Mouse (Mus musculus): ENCODE data around the gene Gpbar1. TPM values are rescaled to one million over a fixed set of nuclear protein-coding genes. Genes with fewer than 3 reads are reported as not detected.

Gpbar1 gene
- polyA plus RNA-seq, 1 experiment, result not detected

- Histone ChIP-seq H3K4me1 (ENCODE audit: control insufficient read depth, insufficient read depth, low read length) (no peaks in the 10 kb centered on the region), H3K4me3 (ENCODE audit: insufficient read depth, low read length) (no peak overlapping the region), H3K27ac (ENCODE audit: insufficient read depth, low read length) (no peak overlapping the region)
- no peak for TF ChIP-seq CTCF (IDR thresholded peaks at IDR 0.05; ENCODE audit: extremely low read depth, insufficient read depth, low read length)
- no peak for TF ChIP-seq POLR2A (IDR thresholded peaks at IDR 0.05; ENCODE audit: extremely low read depth, insufficient read depth, low read length)
These were observed 6.7 kb upstream of the Gpbar1 start for GRCm38 (mm10) chr1:74271659-74272058.

GRCm38 (mm10) chr1:74275015-74275414 is 3.3 kb upstream of the Gpbar1 start:
- Histone ChIP-seq H3K4me3 (ENCODE audit: insufficient read depth, low read length) (no peak overlapping the region), H3K27ac (ENCODE audit: insufficient read depth, low read length) (no peak overlapping the region), H3K4me1 (ENCODE audit: control insufficient read depth, insufficient read depth, low read length) (no peaks in the 10 kb centered on the region; the same call in 1 of the 2 replicates)
- no peak for TF ChIP-seq CTCF (IDR thresholded peaks at IDR 0.05; ENCODE audit: extremely low read depth, insufficient read depth, low read length)
- TF ChIP-seq POLR2A (IDR thresholded peaks at IDR 0.05; ENCODE audit: extremely low read depth, insufficient read depth, low read length), result no peak

DNA sequence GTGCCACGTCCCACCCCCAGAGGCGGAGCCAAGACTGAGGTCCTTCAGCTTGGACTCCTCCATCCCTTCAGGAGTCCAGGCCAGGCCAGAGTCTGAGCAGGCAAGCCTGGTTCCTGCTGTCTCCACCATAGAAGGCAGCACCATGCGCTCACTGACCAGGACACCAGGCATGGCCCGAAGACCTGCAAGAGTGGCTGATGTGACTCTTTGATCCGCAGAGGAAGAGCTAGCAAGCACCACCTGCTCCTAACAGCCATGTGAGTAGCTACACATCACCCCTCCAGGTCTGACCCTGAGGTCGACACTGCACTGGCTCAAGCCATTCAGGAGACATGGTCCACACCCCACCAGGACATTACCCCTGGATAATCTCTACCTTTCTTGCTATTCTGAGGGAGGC is 1.3 kb upstream of the Gpbar1 start:
- no peak for TF ChIP-seq CTCF (IDR thresholded peaks at IDR 0.05; ENCODE audit: extremely low read depth, insufficient read depth, low read length)
- no peak for TF ChIP-seq POLR2A (IDR thresholded peaks at IDR 0.05; ENCODE audit: extremely low read depth, insufficient read depth, low read length)
- H3K4me1 ChIP-seq (ENCODE audit: control insufficient read depth, insufficient read depth, low read length), result no peaks in the 10 kb centered on the region; the same call in 1 of the 2 replicates

GRCm38 (mm10) chr1:74277883-74278537 is 340 bp upstream of the Gpbar1 start:
- no peak overlapping the region for H3K27ac ChIP-seq (ENCODE audit: insufficient read depth, low read length)
- TF ChIP-seq POLR2A (IDR thresholded peaks at IDR 0.05; ENCODE audit: extremely low read depth, insufficient read depth, low read length) (no peak), CTCF (IDR thresholded peaks at IDR 0.05; ENCODE audit: extremely low read depth, insufficient read depth, low read length) (no peak)
- no peak overlapping the region for H3K4me3 ChIP-seq (ENCODE audit: insufficient read depth, low read length)
- no peaks in the 10 kb centered on the region; the same call in none of the 2 replicates for H3K4me1 ChIP-seq (ENCODE audit: control insufficient read depth, insufficient read depth, low read length)

More for the DNA sequence above, 1.3 kb upstream of the Gpbar1 start:
- H3K4me3 ChIP-seq (ENCODE audit: insufficient read depth, low read length), result no peak overlapping the region
- H3K27ac ChIP-seq (ENCODE audit: insufficient read depth, low read length), result no peak overlapping the region

GRCm38 (mm10) chr1:74278988-74279387 is 638 bp downstream of the Gpbar1 start:
- Histone ChIP-seq H3K4me3 (ENCODE audit: insufficient read depth, low read length) (no peak overlapping the region), H3K4me1 (ENCODE audit: control insufficient read depth, insufficient read depth, low read length) (peaks cover 1% of the 10 kb centered on the region), H3K27ac (ENCODE audit: insufficient read depth, low read length) (no peak overlapping the region)
- TF ChIP-seq POLR2A (IDR thresholded peaks at IDR 0.05; ENCODE audit: extremely low read depth, insufficient read depth, low read length), result no peak
- TF ChIP-seq CTCF (IDR thresholded peaks at IDR 0.05; ENCODE audit: extremely low read depth, insufficient read depth, low read length), result no peak

DNA sequence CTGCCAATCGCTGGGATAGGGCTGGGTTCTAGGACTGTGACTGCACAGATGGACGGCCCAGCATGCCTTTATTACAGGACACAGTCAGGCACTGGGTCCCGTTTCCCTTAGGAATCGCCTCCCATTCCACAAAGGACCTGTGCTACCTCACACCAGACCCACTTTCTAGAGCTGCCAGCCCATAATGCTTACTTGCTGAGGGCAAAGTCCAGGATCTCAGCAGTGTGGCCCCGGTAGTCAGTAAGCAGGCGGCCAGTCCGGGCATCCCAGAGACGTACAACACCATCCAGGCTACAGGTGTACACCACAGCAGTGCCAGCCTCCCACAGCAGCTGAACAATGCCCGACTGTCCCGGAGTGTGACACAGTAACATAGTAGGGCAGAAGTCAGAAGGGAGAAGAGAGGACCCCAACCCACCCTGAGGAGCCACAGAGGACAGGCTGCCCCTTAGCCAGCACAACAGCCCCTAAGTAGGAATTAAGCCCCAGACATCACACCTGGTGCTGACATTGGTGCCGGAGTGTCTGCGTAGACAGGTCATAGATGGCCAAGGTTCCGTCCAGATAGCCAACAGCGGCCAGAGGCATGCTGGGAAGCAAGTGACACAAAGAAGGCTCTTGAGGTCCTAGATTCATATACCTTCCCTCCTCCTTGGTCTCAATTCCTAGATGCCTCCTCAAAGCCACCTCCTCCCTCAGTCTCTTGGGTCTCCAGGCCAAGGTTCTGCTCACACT is 2.4 kb downstream of the Gpbar1 start:
- no peak overlapping the region for H3K4me3 ChIP-seq (ENCODE audit: insufficient read depth, low read length)
- peaks cover 1% of the 10 kb centered on the region for H3K4me1 ChIP-seq (ENCODE audit: control insufficient read depth, insufficient read depth, low read length)
- TF ChIP-seq POLR2A (IDR thresholded peaks at IDR 0.05; ENCODE audit: extremely low read depth, insufficient read depth, low read length) (no peak), CTCF (IDR thresholded peaks at IDR 0.05; ENCODE audit: extremely low read depth, insufficient read depth, low read length) (no peak)
- no peak overlapping the region for H3K27ac ChIP-seq (ENCODE audit: insufficient read depth, low read length)

DNA sequence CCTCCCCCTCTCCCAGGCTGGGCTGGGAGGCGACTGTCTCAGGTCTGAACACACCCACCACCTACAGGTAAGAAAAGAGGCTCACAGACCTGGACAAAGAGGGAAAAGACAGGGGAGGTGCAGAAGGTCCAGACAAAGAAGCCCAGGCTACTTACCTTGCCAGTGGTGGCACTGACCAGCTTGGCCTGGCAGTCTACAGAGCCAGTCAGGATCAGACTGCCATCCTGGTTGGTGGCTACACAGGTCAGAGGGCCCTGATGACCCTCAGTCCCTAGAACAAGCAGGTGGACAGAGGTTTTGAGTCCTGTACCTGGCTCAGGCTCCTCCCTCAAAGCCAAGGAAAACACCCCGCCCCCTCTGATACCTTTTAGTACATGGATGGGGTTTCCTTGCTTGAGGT is 3.0 kb downstream of the Gpbar1 start:
- Histone ChIP-seq H3K27ac (ENCODE audit: insufficient read depth, low read length) (no peak overlapping the region), H3K4me3 (ENCODE audit: insufficient read depth, low read length) (no peak overlapping the region), H3K4me1 (ENCODE audit: control insufficient read depth, insufficient read depth, low read length) (peaks cover 1% of the 10 kb centered on the region)
- no peak for TF ChIP-seq POLR2A (IDR thresholded peaks at IDR 0.05; ENCODE audit: extremely low read depth, insufficient read depth, low read length)
- no peak for TF ChIP-seq CTCF (IDR thresholded peaks at IDR 0.05; ENCODE audit: extremely low read depth, insufficient read depth, low read length)

DNA sequence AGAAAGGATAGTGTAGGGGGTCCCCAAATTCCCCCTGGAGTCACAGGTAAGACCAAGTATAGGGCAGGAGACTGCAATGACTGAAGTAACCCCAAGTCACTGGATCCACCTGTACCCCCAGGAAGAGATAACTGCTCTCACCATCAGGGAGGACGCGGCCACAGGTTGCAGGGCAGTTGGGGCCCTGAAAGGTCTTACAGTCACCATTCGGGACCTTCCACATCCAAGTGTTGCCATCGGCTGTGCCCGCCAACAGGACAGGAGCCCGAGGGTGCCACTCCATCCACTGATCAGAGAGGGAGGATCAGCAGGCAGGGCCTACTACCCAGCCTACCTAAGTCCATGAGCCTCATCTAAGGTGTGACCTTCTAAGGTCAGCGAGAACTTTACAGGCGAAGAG is 3.5 kb downstream of the Gpbar1 start:
- no peak overlapping the region for H3K27ac ChIP-seq (ENCODE audit: insufficient read depth, low read length)
- H3K4me1 ChIP-seq (ENCODE audit: control insufficient read depth, insufficient read depth, low read length), result peaks cover 1% of the 10 kb centered on the region
- TF ChIP-seq CTCF (IDR thresholded peaks at IDR 0.05; ENCODE audit: extremely low read depth, insufficient read depth, low read length), result no peak
- no peak for TF ChIP-seq POLR2A (IDR thresholded peaks at IDR 0.05; ENCODE audit: extremely low read depth, insufficient read depth, low read length)
- H3K4me3 ChIP-seq (ENCODE audit: insufficient read depth, low read length), result no peak overlapping the region

DNA sequence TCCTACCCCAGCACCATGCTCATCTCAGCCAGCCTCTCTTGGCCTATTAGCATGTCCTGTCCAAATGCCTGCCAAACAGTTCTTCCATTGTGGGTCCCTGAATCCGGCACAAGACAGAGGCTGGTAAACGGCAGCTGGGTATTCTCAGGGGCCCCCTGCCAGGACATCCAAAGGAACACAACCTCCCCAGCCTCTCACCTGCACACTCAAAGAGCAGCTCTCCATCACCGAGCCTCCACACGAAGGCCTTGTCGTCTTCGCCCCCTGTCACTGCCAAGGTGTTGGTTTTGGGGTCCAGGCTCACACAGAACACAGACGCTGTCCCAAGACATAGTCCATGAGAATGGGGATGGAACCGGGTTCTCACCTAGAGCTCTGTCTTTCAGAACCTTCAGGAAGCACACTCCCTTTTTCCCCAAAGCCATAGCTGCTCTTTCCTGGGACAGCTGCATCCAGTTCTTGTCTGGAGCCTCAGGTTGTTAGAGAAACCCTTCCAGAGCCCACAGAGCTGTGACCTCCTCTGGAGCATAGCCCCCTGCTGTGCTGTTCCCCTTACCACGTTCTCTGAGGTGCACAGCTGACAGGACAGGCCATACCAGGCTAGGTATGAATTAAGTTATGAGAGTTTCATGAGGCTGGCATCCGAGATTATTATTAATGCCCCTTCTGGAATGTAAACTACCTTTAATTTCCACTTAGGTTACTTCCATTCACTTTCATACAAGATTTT is 4.7 kb downstream of the Gpbar1 start:
- Histone ChIP-seq H3K4me3 (ENCODE audit: insufficient read depth, low read length) (peak overlapping the region; percentile 60; the same call in 1 of the 2 replicates), H3K27ac (ENCODE audit: insufficient read depth, low read length) (no peak overlapping the region), H3K4me1 (ENCODE audit: control insufficient read depth, insufficient read depth, low read length) (peaks cover 1% of the 10 kb centered on the region; the same call in 1 of the 2 replicates)
- no peak for TF ChIP-seq POLR2A (IDR thresholded peaks at IDR 0.05; ENCODE audit: extremely low read depth, insufficient read depth, low read length)
- no peak for TF ChIP-seq CTCF (IDR thresholded peaks at IDR 0.05; ENCODE audit: extremely low read depth, insufficient read depth, low read length)
